Mouse (Mus musculus): ENCODE results near the gene Pdgfra. TPM values are rescaled to one million over a fixed set of nuclear protein-coding genes. Genes with fewer than 3 reads are reported as not detected.

Gene Pdgfra
- total RNA-seq, 2 experiments from 2014 or later: 48.9 to 52.1 TPM

DNA sequence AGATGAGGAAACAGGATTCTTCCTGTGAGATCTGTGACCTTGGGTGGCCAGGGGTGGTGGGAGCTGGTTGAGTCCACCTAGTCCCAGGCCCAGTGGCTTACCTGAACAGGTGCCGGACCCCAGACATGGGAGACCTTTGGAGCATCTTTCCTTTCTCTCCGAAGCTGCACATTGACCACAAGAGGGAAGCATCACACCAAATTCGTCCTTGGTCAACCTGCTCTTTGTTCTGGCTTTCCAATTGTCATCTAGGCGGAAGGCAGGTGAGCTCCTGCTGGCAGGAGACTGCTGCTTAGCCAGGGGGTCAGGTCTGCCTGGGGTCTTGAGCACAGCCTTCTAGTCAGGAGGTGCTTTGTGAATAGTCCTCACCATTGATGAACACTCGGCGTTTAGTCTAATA lies 62.4 kb downstream of the Pdgfra start:
- no peak for DNase-seq

DNA sequence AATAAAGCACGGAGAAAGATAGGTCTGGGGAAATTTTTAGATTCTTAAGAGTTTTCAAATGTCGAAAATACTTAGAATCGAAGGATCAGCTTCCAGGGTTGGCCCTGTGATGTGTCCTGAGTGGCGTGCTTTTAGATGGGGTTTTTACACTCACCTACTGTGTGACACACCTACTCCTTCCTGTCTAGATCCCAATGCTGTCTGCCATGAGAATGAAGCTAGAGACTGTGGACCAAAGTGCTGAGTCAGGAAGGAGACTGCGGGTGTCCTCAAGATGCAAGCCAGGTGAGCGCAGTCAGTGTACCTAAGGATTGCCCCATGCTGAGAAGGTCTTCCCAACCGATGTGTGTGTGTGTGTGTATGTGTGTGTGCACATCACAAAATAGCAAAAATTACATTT lies 62.8 kb downstream of the Pdgfra start:
- DNase-seq: no peak

DNA sequence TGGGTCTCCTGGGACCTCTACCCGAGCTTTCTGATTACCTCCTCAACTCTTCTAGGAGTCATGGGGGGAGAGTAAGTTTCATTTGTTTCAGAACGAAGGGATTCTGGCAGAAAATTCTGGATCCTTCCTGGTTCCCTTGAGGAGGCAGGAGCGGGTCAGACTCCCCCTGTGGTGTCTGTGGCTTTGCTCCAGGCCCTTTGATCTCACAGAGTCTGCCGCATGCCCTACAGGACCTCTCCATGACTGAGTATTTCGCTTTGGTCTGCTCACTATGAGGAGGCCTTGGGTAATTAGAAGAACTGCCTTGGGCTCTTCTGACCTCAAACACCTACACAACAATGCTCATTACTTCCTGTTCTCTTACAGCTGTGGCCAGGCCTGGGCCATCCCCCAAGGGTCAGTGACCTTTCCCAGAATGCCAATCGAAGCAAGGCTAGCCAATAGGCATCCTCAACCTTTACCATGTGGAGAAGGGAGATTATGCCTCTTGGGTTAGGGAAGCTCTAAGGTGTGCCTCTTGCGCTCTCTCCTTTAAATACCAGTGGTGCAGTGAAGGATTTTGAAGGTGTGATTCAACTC lies 63.7 kb downstream of the Pdgfra start:
- no peak for DNase-seq

DNA sequence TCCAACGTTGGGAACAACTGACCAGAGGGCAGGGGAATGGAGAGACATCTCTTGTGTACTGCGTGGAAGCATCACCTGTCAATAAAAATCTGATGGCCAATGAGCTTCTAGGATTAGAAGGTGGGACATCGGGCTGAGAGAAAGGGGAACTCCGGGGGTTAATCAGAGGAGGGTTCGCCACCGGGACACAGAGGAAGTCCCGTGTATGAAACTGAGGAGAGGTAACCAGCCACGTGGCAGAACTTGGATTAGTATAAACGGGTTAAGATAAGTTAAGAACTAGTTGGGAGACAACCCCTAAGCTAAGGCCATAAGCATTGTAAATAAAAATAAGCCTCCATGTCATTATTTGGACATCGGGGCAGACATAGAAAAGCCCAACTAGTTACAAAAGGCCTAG lies 69.5 kb downstream of the Pdgfra start:
- DNase-seq: no peak

DNA sequence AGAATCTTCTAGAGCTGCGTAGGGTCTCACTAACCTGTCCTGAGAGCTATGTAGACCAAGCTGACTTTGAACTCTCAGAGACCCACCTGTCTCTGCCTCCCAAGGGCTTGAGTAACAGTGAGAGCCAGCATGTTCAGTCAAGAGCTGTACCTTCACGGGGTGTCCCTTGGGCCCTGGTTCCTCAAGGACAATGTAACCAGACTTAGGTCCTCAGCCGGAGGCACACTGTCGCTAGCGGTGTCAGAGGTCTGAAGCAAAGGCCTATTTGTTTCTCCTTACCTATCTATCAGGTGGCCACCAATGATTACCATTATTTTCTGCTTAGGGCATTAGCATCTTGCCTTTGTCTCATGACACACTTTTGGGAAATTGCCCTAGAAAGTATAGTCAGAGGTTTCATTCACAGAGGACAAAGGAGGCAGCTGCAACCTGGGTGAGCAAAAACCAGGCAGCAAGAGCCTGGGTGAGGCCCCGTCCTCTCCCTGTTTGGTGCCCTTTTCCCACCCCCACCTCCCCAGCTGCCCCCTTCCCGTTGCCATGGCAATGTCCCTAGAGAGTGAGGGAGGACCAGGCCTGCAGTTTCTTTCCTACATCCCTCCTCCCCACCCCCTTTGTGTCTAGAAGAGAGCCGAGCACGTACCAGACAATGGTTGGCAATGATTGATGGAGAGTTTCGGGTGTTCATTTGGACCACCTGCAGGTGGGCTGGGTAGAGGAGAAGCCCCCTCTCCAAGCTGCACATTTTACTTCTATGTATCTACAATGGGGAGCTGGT lies 70.6 kb downstream of the Pdgfra start:
- no peak for DNase-seq

DNA sequence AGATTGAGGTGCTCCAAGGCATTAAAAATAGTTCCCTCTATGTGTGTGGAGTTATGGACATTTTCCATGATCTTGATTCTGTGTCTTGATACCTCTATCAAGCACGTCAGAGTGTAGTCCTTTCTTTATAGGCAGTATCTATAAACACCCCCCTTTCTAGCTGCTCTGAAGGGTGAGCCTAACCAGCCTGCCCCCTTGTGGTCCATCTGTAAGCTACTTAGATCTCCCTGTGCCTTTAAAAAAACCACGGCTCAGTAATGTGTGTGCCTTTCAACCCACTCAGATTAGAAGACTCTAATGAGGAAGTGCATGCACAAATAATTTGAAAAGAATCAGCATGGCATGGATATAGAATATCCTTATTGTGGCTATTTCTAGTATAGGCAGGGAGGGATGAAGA lies 86.3 kb downstream of the Pdgfra start:
- no peak for DNase-seq

DNA sequence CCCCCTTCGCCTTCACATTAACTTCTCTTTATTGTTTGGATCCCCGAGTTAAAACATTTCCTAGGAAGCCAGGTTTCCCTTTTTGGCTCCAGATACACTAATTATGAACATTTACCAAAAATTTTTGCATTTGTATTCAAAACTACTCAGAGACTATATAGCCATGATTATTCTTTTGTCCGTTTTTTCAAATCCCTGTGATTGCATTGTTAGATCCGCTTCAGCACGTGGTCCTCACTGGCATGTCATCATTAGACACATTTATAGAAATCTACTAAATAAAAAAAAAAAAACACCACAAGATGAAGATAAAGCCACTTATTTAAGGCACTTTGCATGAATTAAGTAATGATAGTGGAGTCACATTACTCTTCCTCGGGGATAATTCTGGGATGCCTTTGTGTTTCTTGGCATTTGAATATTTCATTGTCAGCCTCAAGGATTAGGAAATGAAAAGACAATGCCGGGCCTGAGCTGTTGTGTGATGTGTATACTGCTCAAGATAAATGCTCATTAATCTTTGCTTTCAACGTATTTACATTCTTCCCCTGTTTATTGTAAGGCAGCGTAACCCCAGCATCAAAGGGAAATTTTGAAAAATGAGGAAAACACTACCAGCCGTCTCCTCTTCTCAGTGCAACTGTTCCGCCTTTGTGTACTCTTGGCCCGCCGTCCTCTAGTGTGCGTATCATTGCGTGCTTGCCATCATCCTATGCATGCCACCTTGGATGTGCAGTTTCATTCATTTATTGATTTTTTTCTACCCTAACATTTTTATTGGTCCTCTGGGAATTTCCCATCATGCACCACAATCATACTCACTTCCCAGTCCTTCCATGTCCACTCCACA lies 87.1 kb downstream of the Pdgfra start:
- no peak for DNase-seq

DNA sequence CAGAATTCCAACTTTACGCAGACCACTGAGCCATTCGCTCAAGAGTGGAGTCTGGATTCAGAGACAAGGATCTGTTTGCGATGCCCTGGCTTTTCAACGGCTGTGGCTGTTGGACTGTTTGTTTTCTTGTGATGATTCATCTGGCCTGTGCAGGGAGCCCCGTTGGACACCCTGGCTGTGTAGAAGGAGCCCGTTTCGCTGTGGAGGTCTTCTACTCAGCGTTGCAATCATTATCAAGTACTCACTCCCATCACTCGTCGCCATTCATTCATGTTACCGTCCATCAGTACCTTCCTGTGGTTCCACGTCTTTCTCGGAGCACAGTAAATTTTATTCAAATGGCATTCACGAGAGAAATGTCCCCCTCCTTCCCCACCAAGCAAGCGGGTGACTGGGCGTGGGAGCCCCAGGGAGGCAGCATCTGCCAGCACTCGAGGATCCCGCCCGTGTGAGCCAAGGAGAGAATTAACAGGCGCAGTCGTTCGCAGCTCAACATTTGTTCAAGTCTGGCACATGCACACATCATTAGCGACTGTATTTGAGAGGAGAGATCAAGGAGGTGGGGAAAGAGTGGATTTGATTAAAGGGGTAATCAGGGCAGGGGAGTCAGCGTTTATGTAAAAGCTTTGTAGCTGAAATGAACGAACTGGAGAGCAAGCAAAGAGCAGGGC lies 95.1 kb downstream of the Pdgfra start:
- no peak for DNase-seq

Small RNAs within 50 kb of the gene (microRNA-seq; reads per million reads assigned to microRNA genes)
- gene Mir7025: 0.25 to 1.6 reads per million in 2 experiments

Other genes with a start within 250 kb of the Pdgfra start
- 10 to 100 TPM; 24.5 to 25.9 TPM for gene Chic2, start 107.5 kb upstream of the Pdgfra start, total RNA-seq (2021)
- gene Gsx2, start 76.7 kb upstream of the Pdgfra start, total RNA-seq (2021): not detected